Mouse (Mus musculus) heart, adult 8-10 months (tissue): ENCODE results near the gene Rpl38. TPM values are rescaled to one million over a fixed set of nuclear protein-coding genes. Genes with fewer than 3 reads are reported as not detected.
A peak's percentile ranks its signal among the peaks of the same experiment; 100 is the strongest.
"Not testable (repeated sequence)": the region's sequence is repeated elsewhere in the genome, so short reads cannot be mapped to it uniquely, and the experiment has no call there.

ENCODE experiments used
- DNase-seq: peaks from one replicate; pipeline ENCODE4 v3.0.0; 2022; ENCODE audit warnings: low spot score
- total RNA-seq, 4 experiments: library from RNA; stranded (reverse); gene quantifications; 2 replicates each; pipeline ENCODE4 v1.2.4; 2022

Rpl38 gene
- total RNA-seq, 4 experiments from 2014 or later: 505 to 715 (median 618) TPM

DNA sequence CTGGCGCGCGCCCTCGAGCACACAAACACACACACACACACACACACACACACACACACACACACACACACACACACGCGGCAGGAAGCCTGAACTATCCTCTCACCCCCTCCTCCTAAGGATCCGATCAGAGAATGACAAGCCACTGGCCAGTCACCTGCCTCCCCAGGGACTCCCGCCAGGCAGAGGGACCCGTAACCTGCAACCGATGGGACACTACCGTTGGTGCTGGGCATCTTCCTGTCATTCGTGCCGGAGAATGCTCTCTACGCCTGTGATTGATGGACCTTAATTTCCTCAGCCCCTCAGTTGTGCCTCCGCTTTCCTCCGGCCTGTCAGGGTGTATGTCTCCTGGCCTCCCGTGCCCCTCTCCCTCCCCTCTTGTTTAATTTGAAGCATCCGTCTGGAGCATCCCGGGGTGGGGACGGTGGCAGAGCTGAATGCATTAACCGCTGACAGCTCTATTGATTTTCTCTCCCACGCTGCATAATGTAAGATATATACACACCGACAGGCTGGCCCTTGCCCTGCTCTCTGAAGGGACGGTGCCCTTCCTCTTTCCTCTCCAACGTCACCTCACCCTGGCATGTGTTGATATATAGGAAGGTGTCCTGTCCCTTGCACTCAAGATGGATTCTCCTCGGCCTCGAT, 11.2 kb upstream of the Rpl38 start:
- no peak for DNase-seq

DNA sequence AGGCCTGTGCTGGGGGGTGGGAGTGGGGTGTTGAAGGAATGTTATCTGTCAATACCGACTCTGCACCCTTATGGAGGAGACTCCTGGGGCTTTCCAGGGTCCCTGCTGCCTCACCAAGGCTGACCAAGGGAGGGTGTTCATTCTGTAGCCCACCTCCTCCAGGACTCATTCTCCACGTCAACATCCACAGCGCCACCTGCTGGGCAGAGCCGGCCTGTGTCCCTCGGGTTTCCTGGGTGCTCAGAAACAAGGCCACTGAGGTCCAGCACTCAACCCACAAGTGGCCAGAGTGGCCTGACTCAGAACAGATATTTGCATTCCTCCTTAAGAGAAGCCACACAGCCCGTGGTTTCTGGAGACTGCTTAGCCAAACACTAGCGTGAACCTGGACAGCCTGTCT, 10.6 kb upstream of the Rpl38 start:
- DNase-seq: no peak

DNA sequence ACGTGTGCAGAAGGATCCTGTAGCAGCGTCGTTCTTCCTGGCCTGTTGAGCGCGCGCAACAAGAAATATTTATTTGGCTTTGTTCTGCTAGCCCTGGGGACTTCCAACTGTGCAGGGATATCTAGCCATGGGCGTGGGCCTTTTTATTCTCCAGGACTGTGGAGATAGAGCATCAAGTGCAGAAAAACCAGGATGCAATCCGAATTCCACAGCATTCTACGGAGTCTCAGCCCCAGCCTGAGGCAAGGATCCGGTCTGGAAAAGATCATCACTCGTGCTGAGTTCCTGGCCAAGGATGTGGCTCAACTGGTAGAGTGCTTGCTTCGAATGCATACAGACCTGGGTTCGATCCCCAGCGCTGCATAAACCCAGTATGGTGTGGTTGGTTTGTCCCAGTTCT, 6.2 kb upstream of the Rpl38 start:
- no peak for DNase-seq

DNA sequence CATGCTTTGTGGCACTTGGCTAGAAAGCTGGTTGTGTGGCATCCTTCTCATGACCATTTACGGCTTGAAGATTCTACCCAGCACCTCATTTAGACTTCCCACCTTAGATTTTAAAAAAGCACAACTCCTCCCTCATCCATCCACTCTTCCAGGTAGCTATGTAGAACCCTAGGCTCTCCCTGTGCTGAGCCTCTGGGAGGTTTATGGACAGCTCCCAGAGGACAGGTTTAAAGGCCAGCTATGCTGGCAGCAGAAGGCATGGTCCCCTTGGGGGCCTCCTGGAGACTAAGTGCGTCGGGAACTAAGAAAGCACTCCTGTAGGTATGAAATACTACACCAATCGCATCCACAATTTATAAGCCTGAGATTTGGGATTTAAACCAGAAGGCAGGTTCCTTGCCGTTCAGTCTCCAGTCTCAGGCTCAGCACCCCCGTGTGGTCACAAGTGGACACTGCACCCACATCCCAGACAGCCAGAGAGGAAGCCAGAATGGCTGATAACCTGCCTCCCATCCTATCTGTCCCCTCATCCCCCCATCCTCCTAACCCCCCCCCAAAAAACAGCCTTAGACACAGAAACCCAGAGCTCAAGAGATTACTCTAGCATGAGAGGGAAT, 5.5 kb upstream of the Rpl38 start:
- no peak for DNase-seq

DNA sequence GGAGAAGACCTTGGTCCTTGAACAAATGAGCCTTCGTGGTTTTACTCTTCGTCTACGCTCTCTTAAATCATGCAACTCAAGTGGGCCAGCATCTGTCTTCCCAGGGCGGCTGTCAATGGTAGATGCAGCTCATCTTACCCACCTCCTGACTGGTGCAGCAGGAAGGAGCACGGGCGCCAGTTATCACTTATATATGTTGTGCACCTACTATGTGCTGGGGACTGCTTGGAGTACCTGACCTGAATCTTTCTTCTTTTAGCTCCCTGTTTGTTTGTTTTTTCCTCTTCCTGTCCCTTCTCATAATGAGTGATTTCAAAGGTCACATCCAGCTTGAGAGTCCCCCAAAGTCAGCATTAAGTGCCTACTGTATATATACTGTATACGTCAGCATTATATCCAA, 4.2 kb upstream of the Rpl38 start:
- DNase-seq: no peak

DNA sequence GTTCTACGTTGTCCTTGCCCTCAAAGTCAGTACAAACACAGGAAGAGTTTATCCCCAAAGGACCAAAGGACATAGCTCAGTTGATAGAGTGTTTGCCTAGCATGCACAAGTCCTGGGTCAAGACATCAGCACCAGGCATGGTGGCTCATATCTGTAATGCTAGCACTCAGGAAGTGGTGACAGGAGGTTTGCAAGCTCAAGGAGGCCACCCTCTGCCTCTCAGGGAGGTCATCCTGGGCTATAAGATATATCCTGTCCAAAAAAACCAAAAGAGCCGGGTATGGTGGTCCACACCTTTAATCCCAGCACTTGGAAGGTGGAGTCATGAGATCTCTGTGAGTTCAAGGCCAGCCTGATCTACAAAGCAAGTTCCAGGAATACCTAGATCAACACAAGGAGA, 2.9 kb upstream of the Rpl38 start:
- DNase-seq: no peak

DNA sequence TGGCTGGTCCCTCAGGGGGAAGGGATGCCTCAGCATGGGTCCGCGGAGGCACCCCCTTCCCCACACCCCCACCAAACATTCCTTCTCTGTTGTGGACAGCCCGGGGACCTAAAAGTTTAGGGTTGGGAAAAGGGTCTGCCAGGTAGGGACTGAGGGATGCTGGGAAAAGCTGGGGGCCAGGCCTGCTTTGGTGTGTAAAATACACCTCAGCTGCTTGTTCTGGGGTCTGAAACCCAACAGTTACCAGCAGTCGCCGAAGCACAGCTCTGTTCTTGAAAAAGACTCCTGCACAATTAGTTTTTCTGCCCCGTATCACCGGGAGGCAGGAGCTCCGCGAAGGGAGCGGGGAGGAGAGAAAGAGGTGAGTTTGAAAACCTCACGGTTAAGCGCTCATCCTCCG, 1.5 kb upstream of the Rpl38 start:
- DNase-seq: no peak

DNA sequence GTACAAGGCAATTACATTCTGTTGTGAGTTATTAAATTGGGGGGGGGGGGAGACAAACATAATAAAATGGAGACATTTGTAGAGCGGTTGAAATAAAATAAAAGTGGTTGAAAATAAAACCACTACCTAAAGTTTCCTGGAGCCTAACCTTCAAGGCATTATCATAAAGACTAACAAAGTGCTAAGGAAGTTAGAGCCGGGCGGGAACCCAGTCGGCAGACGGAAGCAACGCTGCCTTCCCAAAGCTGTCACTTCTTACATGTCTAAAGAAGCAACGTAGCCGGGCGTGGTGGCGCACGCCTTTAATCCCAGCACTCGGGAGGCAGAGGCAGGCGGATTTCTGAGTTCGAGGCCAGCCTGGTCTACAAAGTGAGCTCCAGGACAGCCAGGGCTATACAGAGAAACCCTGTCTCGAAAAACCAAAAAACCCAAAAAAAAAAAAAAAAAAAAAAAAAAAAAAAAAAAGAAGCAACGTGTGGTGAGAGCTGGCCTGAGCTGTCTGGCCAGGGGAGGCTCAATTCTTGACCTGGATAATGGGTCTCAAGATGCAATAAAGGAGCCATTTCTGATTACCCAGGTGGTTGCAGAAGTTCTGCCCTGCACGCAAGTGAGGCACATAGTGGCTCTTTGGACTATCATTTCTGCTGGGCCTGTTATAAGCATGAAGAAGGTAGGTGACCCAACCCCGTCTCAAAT, 940 bp upstream of the Rpl38 start:
- DNase-seq: no peak

DNA sequence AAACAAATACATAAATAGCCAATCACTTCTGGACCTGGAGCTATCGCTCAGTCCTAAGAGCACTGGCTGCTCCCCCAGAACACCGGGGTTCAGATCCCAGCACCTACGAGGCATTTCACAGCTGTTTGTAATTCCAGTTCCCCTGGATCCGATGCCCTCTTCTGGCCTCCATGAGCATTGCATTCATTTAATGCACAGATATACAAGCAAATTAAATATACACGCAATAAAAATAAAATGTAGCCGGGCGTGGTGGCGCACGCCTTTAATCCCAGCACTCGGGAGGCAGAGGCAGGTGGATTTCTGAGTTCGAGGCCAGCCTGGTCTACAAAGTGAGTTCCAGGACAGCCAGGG, 415 bp upstream of the Rpl38 start:
- not testable (repeated sequence) for DNase-seq

DNA sequence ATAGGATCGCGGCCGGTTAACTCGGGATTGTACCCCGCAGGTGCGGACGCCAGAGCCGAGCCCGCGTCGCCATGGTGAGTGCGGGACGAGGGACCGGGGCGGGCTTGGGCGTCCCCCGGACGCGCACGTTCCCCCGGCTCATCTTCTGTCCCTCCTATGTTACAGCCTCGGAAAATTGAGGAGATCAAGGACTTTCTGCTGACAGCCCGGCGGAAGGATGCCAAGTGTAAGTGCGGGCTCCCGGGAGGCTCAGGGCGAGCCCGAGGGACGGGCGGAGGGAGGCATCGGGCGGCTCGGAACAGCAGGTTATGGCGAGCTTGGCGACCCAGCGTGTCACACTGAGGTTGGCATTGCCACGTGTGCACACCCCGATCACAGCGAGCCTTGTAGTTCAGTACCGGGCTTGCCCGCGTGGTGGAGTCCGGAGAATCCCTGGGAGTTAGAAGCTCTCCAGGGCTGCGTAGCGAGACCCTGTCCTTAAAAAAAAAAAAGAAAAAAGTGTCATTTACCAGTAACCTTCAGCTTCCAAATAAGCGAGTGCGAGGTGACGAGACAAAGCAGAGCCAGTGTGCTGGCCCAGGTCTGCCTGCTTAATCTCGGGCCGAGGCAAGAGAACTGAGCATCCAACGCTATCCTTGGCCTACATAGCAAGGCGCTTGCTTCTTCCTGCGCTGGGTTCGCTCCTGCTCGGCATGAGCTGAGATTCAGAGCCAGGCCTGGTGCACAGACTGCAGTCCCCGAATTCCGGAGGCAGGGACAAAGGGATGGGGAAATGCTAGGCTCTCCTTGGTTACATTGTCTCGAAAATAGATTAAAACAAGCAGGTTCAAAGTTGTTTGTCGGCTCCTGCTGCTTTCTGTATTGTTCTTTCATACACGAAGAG, 658 bp downstream of the Rpl38 start:
- peak; percentile 57 for DNase-seq

DNA sequence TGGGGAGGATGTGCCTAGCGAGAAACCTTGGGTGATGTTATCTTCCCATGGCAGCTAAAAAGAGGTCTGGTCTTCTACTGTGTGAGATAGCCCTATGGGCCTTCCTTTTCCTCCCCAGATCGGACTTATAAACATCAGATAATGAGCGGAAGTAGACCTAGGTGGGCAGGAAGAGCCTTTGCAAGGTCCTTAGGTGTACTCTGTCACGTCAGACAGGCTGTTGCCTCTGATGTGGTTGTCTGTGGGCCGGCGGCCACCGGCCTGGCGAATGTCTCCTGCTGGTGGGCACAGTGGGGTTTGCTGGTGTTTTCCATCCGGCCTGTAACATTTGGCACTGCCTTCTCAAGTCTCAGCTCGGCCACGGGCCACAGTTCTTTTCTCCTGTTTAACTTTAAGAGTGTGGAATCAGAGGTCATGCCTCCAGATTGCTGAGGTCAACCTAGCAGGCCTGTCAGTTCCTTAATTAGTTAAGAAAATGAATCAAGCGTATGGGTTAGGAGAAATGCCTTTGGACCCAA, 1.4 kb downstream of the Rpl38 start:
- DNase-seq: no peak

DNA sequence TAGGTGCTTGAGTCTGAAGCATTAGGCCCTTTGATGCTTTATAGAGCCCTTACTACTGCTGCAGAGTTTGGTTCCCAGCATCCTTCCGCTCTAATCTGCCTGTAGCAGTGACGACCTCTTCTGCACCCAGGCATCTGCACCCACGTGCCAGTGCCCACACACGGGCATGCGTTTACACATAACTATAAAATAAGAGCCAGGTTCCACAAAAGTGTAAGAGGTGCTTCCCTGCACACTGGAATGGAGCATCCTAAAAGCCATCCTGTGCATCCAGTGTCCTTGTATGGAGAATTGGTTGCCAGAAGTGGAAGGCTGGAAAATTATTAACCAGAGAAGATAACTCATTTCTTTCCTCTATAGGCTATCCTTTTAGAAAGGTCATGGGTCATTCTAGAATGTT, 2.8 kb downstream of the Rpl38 start:
- DNase-seq: no peak

DNA sequence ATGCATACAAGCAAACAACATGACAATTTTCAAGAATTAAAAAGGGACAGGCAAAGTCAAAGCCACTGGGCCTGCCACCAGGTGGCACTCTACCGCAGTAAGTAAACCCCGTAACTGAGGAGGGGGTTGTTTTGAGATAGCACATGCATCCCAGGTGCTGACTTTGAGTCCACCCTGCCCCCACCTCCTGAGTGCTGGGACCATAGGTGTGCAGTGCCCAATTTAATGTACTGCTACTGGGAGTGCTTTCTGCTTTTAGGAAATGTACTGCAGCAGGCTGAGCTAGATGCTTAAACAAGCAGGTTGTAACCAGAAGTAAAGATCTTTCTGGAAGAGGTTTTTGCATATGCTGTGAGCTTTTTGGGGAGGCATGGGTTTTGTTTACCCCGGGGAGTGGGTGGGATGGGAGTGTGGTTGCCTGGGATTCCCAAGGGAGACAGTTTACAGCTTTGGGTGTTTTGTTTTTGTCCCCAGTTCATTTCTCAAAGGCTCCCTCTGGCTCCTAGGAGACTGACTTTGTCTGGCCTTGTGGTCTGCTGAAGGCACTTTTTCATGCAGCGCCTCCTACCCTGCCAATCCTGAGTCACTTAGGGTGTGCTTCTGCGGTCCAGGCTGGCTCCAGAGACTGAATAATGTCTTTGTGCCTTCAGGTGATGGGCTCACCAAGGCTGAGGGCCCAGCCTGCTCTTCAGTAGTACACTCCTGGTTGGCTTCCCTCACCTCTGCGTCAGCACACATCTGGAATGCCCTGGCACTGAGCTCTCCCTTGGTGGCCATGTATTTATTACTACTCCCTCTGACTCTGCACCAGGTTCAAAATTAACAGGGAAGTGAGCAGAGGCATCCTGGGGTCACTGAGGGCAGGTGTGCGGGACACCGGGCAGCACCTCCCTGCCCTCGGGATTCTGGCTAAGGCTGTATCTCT, 4.7 kb downstream of the Rpl38 start:
- no peak for DNase-seq

DNA sequence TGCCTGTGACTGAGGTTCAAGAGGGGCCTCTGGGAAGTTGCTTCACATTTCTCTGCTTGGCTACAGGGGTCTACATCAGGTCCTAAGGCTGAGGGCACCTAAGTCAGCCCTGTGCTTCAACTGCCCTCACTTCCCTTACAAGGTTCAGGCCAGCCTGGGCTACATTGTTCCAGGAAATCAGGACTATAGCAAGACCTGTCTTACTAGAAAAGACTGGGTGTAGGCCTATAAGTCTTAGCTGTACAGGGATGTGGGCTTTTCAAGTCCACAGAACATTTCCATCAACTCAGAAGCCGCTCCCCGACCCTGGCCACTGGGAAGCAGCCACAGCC, 5.4 kb downstream of the Rpl38 start:
- DNase-seq: no peak

DNA sequence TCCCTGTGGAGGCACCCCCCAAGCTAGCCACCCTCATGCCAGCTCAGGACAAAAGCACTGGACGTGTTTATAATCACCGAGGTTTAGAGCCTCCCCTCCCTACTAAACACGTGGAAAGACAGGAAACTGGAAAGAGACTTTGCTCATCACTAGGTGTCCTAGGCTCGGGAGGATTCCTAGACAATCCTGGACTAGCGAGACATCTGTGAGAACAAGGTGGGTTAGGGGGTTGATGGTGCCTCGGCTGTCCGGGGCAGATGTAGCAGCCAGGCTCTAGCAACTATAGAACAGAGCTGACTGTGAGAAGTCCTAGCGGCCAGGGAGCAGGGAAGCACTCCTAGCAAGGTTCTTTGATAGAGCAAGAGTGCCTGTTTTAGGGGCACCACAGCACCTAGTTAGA, 5.9 kb downstream of the Rpl38 start:
- DNase-seq: no peak

DNA sequence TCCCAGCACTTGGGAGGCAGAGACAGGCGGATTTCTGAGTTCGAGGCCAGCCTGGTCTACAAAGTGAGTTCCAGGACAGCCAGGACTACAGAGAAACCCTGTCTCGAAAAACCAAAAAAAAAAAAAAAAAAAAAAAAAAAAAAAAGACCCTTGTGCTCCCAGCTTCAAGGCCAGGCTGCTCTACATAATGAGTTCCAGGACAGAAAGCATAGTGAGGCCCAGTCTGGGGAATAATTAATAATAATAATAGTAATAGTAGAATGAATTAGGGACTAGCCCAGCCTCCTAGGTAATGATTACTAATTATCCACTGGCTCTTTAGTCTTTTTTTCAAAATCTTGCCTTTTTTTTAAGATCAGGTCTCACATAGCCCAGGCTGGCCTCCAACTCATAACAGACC, 6.5 kb downstream of the Rpl38 start:
- not testable (repeated sequence) for DNase-seq

DNA sequence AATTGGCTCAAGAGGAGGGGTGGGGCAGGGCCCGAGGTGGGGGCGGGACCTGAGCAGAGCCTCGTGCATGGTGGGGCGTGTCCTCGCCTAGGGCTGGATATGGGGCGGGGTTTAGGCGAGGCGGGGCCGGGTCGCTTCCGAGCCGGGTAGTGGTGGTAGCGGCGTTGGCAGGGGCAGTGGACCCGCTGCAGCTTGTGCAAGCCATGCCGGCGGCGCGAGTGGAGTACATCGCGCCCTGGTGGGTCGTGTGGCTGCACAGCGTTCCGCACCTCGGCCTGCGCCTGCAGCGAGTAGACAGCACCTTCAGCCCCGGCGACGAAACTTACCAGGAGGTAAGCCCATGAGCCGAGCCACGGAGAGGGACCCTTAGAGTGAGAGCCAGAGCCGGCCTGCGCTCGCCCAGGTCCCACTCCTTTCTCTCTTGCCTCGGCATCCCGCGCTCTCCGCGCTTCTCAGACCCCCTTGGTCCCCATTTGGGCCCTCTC, 7.1 kb downstream of the Rpl38 start, which contains the start of gene Ttyh2:
Ttyh2 (plus strand) TSS at position 91 of the 485 bp plus-strand sequence.
- DNase-seq: peak; percentile 58

DNA sequence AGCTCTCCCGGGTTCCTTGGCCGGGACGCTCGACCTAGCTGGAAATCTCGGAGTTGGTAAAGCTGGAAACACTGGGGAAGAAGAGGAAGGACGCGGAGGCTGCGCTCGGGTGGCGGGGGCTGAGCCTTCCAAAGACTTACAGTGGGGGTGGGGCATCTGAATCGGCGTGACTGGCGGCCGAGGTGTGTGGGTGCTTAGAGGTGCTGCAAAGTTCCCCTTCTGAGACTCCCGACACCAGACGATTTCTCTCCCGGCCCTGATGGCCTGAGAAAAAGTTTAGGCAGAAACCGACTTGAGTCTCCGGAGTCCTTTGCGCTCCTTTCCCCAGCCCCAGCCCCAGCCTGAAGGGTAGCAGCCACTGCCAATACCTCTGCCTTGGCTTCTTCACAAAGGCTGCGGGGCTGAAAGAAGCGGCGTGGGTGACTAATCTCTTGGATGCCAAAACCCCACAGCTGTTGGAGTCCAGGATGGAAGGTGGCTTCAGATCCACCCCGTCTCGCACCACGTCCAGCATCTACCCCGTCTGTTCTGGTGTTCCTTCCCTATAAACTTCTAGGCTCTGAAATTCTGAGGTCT, 7.6 kb downstream of the Rpl38 start:
- no peak for DNase-seq

DNA sequence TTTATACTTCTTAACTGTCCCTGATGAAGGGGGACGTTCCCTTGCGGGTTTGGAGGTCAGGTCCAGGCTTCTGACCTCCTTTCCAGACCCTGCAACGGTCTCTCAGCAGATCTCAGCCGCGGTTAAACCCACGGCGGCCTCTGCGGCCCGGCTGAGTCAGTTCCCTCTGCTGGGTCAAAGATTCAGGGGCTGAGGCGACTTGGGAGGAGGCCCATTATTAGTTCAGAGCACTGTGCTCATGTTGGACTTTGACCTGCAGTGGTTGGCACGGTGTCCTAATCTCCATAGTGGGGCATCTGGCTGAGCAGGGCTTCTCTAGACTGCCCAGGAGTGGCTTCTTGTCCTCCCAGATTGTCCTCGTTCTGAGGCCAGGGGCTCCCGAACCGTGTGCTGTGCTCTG, 8.1 kb downstream of the Rpl38 start:
- no peak for DNase-seq

DNA sequence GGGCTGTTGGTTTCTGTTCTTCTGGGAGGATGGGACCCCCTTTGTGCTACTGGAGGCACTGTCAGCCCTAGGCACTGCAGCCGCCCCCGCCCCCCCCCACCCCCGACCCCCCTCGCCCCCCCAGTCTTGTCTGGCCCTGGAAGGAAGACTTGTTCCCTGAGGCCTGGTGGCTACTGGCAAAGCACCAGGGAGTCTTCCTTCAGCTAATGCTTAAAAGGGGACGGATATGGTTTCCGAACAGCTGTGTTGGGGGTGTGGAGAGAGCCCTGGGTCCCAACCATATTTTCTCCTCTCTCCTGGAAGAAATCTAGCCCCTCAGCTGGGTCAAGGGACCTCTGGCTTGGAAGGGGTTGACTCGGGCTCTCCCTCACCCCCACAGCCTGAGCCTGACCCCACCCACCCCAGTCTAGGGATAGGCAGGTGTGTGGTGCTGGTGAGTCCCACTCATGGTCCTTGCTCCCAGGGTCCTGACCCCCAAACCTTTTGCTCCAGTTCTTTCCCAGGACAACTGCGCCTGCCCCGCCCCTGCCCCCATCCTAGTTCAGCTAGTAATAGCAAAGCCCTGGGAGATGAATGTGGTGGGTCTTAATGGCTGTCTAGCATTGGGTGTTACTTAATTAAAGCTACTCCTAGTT, 8.7 kb downstream of the Rpl38 start:
- DNase-seq: no peak
